Mouse (Mus musculus) kidney, embryonic 14.5 days (tissue): Measurements from ENCODE around the gene Taf5l. TPM values are rescaled to one million over a fixed set of nuclear protein-coding genes. Genes with fewer than 3 reads are reported as not detected.

Source experiments
- ATAC-seq: fragments of 200-750 bp; cut with Nextera tagmentation; 2 replicates; pipeline ENCODE4 v1.8.0; 2017; ENCODE audit warnings: moderate number of reproducible peaks, mild to moderate bottlenecking, moderate TSS enrichment, moderate library complexity; ENCODE audit not compliant: low FRiP score, low TSS enrichment
- H3K27ac ChIP-seq: fragments of 300-500 bp; sonication (generic); 2 replicates; pipeline ENCODE4 v1.5.1; 2014; ENCODE audit warnings: low read depth, mild to moderate bottlenecking, low read length, moderate library complexity, mixed read lengths
- H3K27me3 ChIP-seq: fragments of 300-500 bp; sonication (generic); 2 replicates; pipeline ENCODE4 v1.6.1; 2014; ENCODE audit warnings: mild to moderate bottlenecking, low read length; ENCODE audit not compliant: control insufficient read depth, insufficient read depth
- H3K36me3 ChIP-seq: fragments of 300-500 bp; sonication (generic); 2 replicates; pipeline ENCODE4 v1.6.1; 2014; ENCODE audit warnings: low read length, mixed read lengths; ENCODE audit not compliant: control insufficient read depth, insufficient read depth
- H3K4me1 ChIP-seq: fragments of 300-500 bp; sonication (generic); 2 replicates; pipeline ENCODE4 v1.6.1; 2014; ENCODE audit warnings: low read length, mixed read lengths; ENCODE audit not compliant: control insufficient read depth, insufficient read depth
- H3K4me2 ChIP-seq: fragments of 300-500 bp; sonication (generic); replicated peaks from 2 replicates; pipeline ENCODE4 v1.6.1; 2014; ENCODE audit warnings: low read depth, mild to moderate bottlenecking, low read length
- H3K4me3 ChIP-seq: fragments of 300-500 bp; sonication (generic); 2 replicates; pipeline ENCODE4 v1.5.1; 2014; ENCODE audit warnings: mild to moderate bottlenecking, low read length
- H3K9ac ChIP-seq: fragments of 300-500 bp; sonication (generic); 2 replicates; pipeline ENCODE4 v1.6.1; 2014; ENCODE audit warnings: low read depth, mild to moderate bottlenecking, low read length, moderate library complexity
- H3K9me3 ChIP-seq: fragments of 300-500 bp; sonication (generic); 2 replicates; pipeline ENCODE4 v1.6.1; 2016; ENCODE audit warnings: low read length; ENCODE audit not compliant: control insufficient read depth
- WGBS: fragments of 180-500 bp; shearing (Covaris S2); extraction: QIAGEN DNeasy Blood & Tissue Kit; methylation state at CpG from one replicate; pipeline ENCODE4 v1.1.7; 2014; 5-methylcytosine and 5-hydroxymethylcytosine counted together
- polyA plus RNA-seq: library from polyadenylated mRNA; unstranded; fragments of >200 nt; fragmentation: Nextera tagmentation; extraction: Ambion mirVana; gene quantifications from 2 replicates; pipeline ENCODE4 v1.2.1, GENCODE M21; 2014

Gene Taf5l
- polyA plus RNA-seq, 1 experiment from 2014 or later: 53.3 TPM

DNA sequence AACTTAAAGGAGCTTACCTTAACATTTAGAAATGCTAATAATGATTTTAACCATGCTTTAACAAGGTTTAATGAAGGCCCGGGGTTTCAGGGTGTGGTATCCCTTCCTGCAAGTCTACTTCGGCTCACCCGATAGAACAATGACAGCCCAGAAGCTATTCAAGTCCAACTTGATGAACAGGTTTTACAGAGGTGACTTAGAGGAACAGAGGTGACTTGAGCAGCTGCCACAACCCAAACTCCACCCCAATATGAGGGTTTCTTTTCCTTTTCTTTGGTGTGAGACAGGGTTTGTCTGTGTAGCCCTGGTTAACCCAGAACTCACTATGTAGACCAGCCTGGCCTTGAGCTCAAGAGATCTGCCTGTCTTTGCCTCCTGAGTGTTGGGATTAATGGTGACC, 27.2 kb downstream of the Taf5l start:
- Histone ChIP-seq H3K9me3 (no peaks in the 10 kb centered on the region), H3K27ac (no peak overlapping the region), H3K27me3 (no peaks in the 10 kb centered on the region), H3K4me3 (no peak overlapping the region), H3K4me2 (no peak overlapping the region), H3K36me3 (peaks cover 28% of the 10 kb centered on the region), H3K4me1 (no peaks in the 10 kb centered on the region), H3K9ac (no peak overlapping the region)
- WGBS: 80% methylated on average over 3 of the region's 3 CpGs
- ATAC-seq: no peak

DNA sequence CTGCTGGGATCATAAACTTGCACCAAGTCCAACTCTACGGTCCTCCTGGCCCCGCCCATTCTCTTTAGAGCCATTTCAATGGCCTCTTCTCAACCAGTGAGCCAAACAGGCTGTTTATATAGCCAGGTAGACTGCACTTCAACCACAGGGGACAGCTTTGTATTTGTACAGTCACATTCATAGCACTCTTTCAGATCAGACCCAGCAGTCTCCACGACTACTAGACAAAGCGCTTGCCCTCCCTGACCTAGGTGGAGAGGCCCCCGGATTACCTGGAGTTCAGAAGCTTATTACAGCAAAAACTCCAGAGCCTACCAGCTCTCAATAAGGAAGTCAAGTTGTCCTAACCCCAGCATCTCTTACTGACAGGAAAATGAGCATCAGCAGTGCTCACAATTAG, 27.6 kb downstream of the Taf5l start:
- no peak overlapping the region for H3K27ac ChIP-seq
- 87% methylated on average over 5 of the region's 5 CpGs for WGBS
- H3K36me3 ChIP-seq: peaks cover 28% of the 10 kb centered on the region
- no peak for ATAC-seq
- no peaks in the 10 kb centered on the region for H3K4me1 ChIP-seq
- no peak overlapping the region for H3K4me3 ChIP-seq
- H3K9me3 ChIP-seq: no peaks in the 10 kb centered on the region
- H3K9ac ChIP-seq: no peak overlapping the region
- no peak overlapping the region for H3K4me2 ChIP-seq
- H3K27me3 ChIP-seq: no peaks in the 10 kb centered on the region

DNA sequence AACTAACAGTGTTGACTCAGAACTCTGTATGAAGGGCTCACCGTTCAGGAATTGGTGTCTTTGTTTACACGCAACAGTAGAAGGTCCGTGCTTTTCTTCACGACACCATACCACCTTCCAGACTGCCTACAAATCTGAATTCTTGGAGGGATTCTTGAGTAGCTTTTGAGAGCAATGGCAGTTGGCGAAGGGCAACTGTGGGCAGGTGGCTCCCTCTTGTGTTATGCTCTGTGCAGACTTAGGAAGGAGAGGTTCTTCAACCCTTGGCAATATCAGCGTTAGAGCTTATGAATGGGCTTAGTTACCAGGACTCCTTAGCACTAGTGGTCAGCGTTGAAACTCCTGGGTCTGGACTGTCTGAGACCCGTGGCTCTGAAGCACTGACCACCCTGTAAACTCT, 28.6 kb downstream of the Taf5l start:
- no peak for ATAC-seq
- Histone ChIP-seq H3K4me1 (no peaks in the 10 kb centered on the region), H3K36me3 (peaks cover 20% of the 10 kb centered on the region), H3K9me3 (no peaks in the 10 kb centered on the region), H3K4me3 (no peak overlapping the region), H3K4me2 (no peak overlapping the region), H3K9ac (no peak overlapping the region), H3K27me3 (no peaks in the 10 kb centered on the region), H3K27ac (no peak overlapping the region)
- 88% methylated on average over 8 of the region's 8 CpGs for WGBS

DNA sequence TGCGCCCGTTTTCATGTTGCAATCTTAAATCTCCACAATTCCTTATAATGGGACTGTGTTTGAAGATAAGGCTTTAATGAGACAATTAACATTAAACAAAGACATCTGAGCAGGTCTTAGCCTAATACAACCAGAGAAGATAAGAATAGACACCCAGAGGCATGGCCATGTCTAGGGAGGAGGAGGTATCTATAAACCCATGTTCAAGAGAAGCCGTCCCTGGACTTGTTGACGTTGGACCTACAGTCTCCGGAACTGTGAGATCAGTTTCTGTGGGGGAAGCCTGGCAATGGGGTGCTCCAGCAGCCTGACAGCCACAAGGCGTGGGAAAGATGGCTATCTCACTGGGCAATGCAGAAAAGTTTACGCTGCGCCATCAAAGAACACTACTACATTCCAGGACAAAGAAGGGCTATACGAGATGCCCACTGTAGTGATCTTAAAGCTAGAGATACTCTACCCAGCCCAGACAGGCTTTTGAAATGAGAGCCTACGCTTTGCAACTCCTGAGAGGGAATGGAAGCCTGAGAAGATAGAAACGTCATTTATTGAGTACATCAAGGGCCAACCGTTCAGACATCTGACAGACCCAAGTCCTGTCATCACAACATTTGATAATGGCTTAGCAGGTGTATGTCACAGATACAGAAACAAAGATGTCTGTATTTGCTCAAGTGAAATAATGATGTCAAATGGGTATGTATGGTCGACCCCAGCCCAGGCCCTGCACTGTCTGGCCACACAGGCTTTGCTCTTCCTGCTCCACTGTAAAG, 30.7 kb downstream of the Taf5l start:
- no peak for ATAC-seq
- Histone ChIP-seq H3K9ac (no peak overlapping the region), H3K4me3 (no peak overlapping the region), H3K9me3 (no peaks in the 10 kb centered on the region), H3K4me1 (no peaks in the 10 kb centered on the region), H3K36me3 (peaks cover 4% of the 10 kb centered on the region; the same call in 1 of the 2 replicates), H3K27ac (no peak overlapping the region), H3K27me3 (no peaks in the 10 kb centered on the region), H3K4me2 (no peak overlapping the region)
- 84% methylated on average over 13 of the region's 13 CpGs for WGBS

DNA sequence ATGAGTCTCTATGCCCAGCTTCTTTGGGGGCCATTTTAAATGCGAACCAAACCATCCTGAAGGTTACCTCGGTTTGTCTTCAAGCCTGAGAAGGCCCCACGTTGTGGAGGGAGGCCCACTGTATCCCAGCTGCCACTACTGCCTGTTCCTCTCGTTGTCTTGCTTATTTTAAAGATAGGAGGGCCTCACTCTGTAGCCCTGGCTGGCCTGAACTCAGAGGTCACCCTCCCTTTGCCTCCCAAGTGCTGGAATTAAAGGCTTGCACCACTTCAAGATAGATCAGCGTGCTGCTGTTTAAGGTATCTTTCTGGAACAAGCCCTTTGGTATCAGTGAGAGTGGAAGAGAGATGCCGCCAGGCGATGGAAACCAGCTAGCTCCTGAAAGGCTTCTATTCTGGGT, 32.1 kb downstream of the Taf5l start:
- no peak overlapping the region for H3K4me2 ChIP-seq
- no peak overlapping the region for H3K9ac ChIP-seq
- no peaks in the 10 kb centered on the region; the same call in 1 of the 2 replicates for H3K36me3 ChIP-seq
- H3K27ac ChIP-seq: no peak overlapping the region
- no peaks in the 10 kb centered on the region for H3K9me3 ChIP-seq
- no peaks in the 10 kb centered on the region for H3K27me3 ChIP-seq
- no peak overlapping the region for H3K4me3 ChIP-seq
- no peaks in the 10 kb centered on the region for H3K4me1 ChIP-seq
- WGBS: 72% methylated on average over 7 of the region's 7 CpGs
- ATAC-seq: no peak

DNA sequence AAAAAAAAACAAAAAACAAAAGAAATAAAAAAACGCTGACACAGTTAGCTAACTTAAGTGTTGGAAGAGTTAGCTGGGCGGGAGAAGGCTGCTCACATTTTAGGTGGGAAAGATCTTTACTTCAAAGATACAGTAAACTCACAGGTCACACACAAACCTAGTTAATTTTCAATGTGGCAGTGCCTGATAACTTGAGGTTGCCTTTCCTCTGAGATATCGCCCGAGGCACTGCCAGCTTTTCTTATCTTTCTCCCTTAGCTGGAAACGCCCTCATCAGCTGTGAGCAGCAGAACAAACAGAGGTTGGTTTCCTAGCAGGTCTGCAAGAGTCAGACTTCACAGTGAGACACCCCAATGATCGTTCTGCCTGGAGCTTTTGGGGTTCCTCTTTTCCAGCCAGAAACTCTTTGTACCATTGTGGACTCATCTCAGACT, 32.6 kb downstream of the Taf5l start:
- H3K36me3 ChIP-seq: no peaks in the 10 kb centered on the region; the same call in 1 of the 2 replicates
- H3K9ac ChIP-seq: no peak overlapping the region
- WGBS: 77% methylated on average over 6 of the region's 6 CpGs
- H3K27ac ChIP-seq: no peak overlapping the region
- no peak for ATAC-seq
- no peaks in the 10 kb centered on the region for H3K9me3 ChIP-seq
- no peaks in the 10 kb centered on the region for H3K4me1 ChIP-seq
- no peak overlapping the region for H3K4me3 ChIP-seq
- no peak overlapping the region for H3K4me2 ChIP-seq
- no peaks in the 10 kb centered on the region for H3K27me3 ChIP-seq

DNA sequence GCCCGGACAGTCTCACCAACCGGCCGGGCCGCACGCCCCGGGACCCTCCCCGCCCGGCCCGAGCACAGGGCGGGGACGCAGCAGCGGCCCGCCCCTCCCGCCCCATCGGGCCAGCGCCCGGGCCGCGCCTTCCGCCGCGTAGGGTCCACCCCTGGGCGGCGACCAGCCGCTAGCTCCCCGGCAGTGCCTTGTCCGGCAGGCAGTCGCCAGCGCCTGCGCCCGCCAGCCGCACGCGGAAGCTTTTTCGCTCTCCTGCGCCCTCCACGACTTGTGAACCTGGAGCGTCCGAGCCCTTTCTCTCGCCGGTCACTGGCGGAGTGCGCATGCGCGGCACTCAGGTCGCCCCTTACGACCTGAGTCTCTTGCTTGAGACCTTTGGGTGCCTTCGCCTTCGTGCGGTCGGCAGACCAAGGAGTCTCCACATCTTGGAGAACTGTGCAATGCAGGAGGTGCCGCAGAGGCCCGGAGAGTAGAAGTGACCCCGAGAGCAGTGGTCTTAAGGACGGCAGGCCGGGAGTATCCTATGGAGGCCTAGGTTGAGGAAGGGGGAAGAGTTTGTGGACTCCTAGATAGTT, 38.3 kb downstream of the Taf5l start, which contains the start of gene Abcb10:
Abcb10 (minus strand) TSS at position 297 of the 575 bp plus-strand sequence.
- peak within 1 kb of the TSS; percentile 85 for H3K4me3 ChIP-seq
- H3K27me3 ChIP-seq: no peaks in the 10 kb centered on the region
- 1% methylated on average over 52 of the region's 56 CpGs for WGBS
- H3K27ac ChIP-seq: peak within 1 kb of the TSS; percentile 80
- peak within 1 kb of the TSS; percentile 94 for H3K4me2 ChIP-seq
- 0 out of 2 replicates have a peak, but pooled peaks cover 6% of the 10 kb centered on the region for H3K4me1 ChIP-seq
- no peaks in the 10 kb centered on the region for H3K9me3 ChIP-seq
- peak within 1 kb of the TSS; percentile 80 for H3K9ac ChIP-seq
- H3K36me3 ChIP-seq: no peaks in the 10 kb centered on the region
- peak; percentile 96 for ATAC-seq

DNA sequence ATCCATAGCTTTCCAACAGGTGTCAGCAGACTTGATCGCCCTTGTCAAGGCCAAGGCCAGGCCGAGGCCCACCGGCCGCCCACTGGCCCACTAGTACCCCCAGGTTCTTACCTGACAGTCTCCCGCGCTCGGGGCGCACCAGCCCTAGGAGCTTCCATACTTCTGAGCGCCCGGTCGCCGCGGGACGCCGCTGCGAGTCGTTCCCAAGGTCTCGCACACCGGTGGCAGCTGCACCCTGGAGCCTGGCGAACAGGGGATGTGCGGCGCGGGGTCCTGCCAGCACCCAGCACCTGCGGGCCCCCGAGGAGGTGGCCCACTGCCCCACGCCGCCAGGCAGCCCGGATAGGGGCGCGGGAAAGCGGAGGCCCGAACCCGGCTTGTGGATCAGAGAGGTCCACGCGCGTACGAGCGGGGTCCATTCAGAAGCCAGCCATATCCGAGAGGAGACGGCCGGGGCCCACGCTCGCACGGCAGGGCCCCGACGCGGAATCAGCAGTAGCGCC, 38.9 kb downstream of the Taf5l start:
- Histone ChIP-seq H3K27me3 (no peaks in the 10 kb centered on the region), H3K4me2 (peak overlapping the region; percentile 94), H3K9ac (peak overlapping the region; percentile 80), H3K4me3 (peak overlapping the region; percentile 85), H3K9me3 (no peaks in the 10 kb centered on the region), H3K27ac (no peak overlapping the region), H3K4me1 (0 out of 2 replicates have a peak, but pooled peaks cover 7% of the 10 kb centered on the region), H3K36me3 (no peaks in the 10 kb centered on the region)
- peak; percentile 62 for ATAC-seq
- WGBS: under 1% methylated on average over 39 of the region's 48 CpGs

DNA sequence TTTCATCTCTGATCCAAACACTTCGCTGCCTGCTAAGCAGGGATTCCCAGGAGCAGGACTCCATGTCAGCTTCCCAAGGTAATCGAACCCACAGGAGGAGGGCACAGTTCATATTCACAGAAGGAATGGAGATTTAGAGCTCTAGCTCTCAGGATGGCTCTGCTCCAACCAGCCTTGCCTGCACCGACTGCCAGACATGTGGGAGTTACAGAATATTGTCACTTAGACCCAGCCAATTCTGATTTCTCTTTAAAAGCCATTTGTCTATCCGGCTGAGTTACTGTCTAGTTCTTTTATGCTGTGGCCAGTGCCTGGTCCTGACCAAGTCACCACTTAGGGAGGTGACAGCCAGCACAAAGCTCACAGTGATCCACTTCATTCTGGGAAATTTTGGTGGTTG, 39.5 kb downstream of the Taf5l start:
- H3K4me1 ChIP-seq: 0 out of 2 replicates have a peak, but pooled peaks cover 7% of the 10 kb centered on the region
- no peaks in the 10 kb centered on the region for H3K36me3 ChIP-seq
- H3K4me2 ChIP-seq: peak overlapping the region; percentile 94
- 24% methylated on average over 4 of the region's 4 CpGs for WGBS
- H3K4me3 ChIP-seq: peak overlapping the region; percentile 85; the same call in 1 of the 2 replicates
- H3K27me3 ChIP-seq: no peaks in the 10 kb centered on the region
- 0 out of 2 replicates have a peak overlapping the region, but pooled peaks have one; percentile 80 for H3K9ac ChIP-seq
- H3K9me3 ChIP-seq: no peaks in the 10 kb centered on the region
- no peak for ATAC-seq
- H3K27ac ChIP-seq: no peak overlapping the region
